Mouse (Mus musculus) neural tube, embryonic 11.5 days (tissue): ENCODE measurements around the gene Ccdc36. TPM values are rescaled to one million over a fixed set of nuclear protein-coding genes. Genes with fewer than 3 reads are reported as not detected.

ENCODE experiments used
- ATAC-seq: fragments of 200-750 bp; cut with Nextera tagmentation; 2 replicates; pipeline ENCODE4 v1.8.0; 2017; ENCODE audit warnings: moderate number of reproducible peaks, mild to moderate bottlenecking, moderate TSS enrichment, moderate library complexity; ENCODE audit not compliant: insufficient read depth, low FRiP score, low TSS enrichment
- DNase-seq: peaks from one replicate; pipeline ENCODE4 v3.0.0-alpha.2; 2015; ENCODE audit warnings: low spot score
- H3K27ac ChIP-seq: fragments of 300-500 bp; sonication (generic); 2 replicates; pipeline ENCODE4 v1.5.1; 2014; ENCODE audit warnings: low read depth, mild to moderate bottlenecking, low read length
- H3K27me3 ChIP-seq: fragments of 300-500 bp; sonication (generic); 2 replicates; pipeline ENCODE4 v1.6.1; 2014; ENCODE audit warnings: mild to moderate bottlenecking, low read length, mixed read lengths; ENCODE audit not compliant: control insufficient read depth, insufficient read depth
- H3K36me3 ChIP-seq: fragments of 300-500 bp; sonication (generic); 2 replicates; pipeline ENCODE4 v1.6.1; 2014; ENCODE audit warnings: mild to moderate bottlenecking, low read length, moderate library complexity, mixed read lengths; ENCODE audit not compliant: control insufficient read depth, insufficient read depth
- H3K4me1 ChIP-seq: fragments of 300-500 bp; sonication (generic); 2 replicates; pipeline ENCODE4 v1.6.1; 2014; ENCODE audit warnings: low read length, mixed read lengths; ENCODE audit not compliant: control insufficient read depth, insufficient read depth
- H3K4me2 ChIP-seq: fragments of 300-500 bp; sonication (generic); 2 replicates; pipeline ENCODE4 v1.6.1; 2014; ENCODE audit warnings: low read depth, mild to moderate bottlenecking, moderate library complexity
- H3K4me3 ChIP-seq: fragments of 300-500 bp; sonication (generic); 2 replicates; pipeline ENCODE4 v1.5.1; 2014; ENCODE audit warnings: low read depth, low read length
- H3K9ac ChIP-seq: fragments of 300-500 bp; sonication (generic); 2 replicates; pipeline ENCODE4 v1.6.1; 2014; ENCODE audit warnings: mild to moderate bottlenecking, low read length
- H3K9me3 ChIP-seq: fragments of 300-500 bp; sonication (generic); 2 replicates; pipeline ENCODE4 v1.6.1; 2016; ENCODE audit warnings: low read length; ENCODE audit not compliant: control insufficient read depth
- WGBS: fragments of 180-500 bp; shearing (Covaris S2); extraction: QIAGEN DNeasy Blood & Tissue Kit; methylation state at CpG from one replicate; pipeline ENCODE4 v1.1.7; 2014; 5-methylcytosine and 5-hydroxymethylcytosine counted together
- polyA plus RNA-seq: library from polyadenylated mRNA; unstranded; fragments of >200 nt; fragmentation: Nextera tagmentation; extraction: Ambion mirVana; gene quantifications from 2 replicates; pipeline ENCODE4 v1.2.1, GENCODE M21; 2014

The Ccdc36 gene
- polyA plus RNA-seq, 1 experiment from 2014 or later, result 0.62 TPM

DNA sequence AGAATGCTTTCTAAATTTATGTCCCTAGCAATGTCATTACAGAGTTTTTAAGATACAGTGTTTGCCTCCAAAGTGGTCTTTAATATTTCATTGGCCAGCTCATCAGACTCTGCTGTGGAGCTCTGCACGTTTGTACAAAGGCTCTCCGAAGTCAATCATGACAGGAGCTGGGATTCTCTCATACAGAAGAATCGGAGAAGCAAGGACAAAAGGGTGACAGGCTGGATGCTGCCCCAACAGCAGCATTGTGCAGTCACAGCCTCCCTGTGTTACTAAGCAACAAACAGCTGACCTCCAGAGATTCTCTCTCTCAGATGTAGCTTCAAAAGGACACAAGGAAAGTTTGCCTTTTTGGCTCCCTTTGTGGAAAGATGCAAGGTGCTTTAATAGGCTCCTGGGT, 7.9 kb upstream of the Ccdc36 start, which contains the start of gene BC048562:
BC048562 (plus strand) TSS at position 301 of the 400 bp plus-strand sequence.
- H3K9ac ChIP-seq, result no peak within 1 kb of the TSS
- H3K4me3 ChIP-seq, result no peak within 1 kb of the TSS
- H3K27ac ChIP-seq, result no peak within 1 kb of the TSS
- peaks cover 5% of the 10 kb centered on the region; the same call in 1 of the 2 replicates for H3K4me1 ChIP-seq
- 57% methylated on average over 3 of the region's 3 CpGs for WGBS
- DNase-seq (no peak), ATAC-seq (no peak)
- no peak within 1 kb of the TSS for H3K4me2 ChIP-seq
- H3K27me3 ChIP-seq, result no peaks in the 10 kb centered on the region
- H3K36me3 ChIP-seq, result no peaks in the 10 kb centered on the region
- no peaks in the 10 kb centered on the region for H3K9me3 ChIP-seq

DNA sequence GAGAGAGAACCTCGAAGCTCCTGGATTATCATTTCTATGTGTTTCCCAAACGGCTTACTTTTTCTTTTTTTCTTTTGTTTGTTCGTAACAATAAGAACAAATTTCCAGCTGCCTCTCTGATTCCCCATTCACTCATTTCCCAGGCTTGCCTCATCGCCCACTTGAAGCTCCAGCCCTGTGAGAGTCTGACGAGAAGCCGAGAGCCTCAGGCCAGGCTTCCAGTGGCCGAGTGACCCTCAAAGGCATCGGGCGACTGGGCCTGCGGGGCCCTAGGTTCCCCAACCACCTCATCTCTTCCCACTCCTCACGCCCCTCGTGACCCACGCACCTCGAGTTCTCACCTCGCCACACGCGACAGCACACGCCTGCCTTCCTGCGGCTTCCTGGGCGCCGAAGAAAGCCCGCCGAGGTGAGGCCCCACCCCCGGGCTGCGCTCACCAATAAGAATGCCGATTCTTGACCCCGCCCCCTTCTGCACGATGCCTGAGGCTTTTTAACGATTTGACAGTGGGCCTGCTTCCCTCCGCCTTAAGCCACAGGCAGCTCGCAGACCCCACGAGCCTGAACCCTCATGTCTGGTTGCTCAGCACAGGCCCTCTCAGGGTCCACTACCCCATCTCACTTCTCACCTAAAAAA, 3.3 kb upstream of the Ccdc36 start:
- ATAC-seq (no peak), DNase-seq (peak; percentile 65)
- Histone ChIP-seq H3K4me1 (0 out of 2 replicates have a peak, but pooled peaks cover 5% of the 10 kb centered on the region), H3K4me3 (peak overlapping the region; percentile 3; the same call in 1 of the 2 replicates), H3K36me3 (no peaks in the 10 kb centered on the region), H3K9ac (no peak overlapping the region; the same call in 1 of the 2 replicates), H3K9me3 (no peaks in the 10 kb centered on the region), H3K4me2 (peak overlapping the region; percentile 37), H3K27me3 (no peaks in the 10 kb centered on the region), H3K27ac (no peak overlapping the region)
- WGBS, result 42% methylated on average over 32 of the region's 32 CpGs

DNA sequence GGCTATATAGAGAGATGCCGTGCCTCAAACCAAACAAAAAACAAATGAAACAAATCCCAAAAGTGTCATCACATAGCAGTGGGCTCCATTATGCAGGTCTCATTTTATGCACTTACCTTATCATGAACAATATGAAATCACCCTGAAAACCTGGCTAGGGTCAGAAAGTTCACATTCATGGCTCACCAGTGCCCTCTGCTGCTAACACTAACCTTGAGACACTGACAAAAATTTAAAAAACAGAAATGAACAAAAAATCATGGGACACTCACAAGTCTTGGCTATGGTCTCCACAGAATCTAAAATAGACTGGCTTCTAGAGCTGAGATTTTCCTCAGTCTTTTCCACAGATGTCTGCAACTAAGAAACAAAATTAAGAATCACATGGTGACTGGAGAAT, 16.1 kb downstream of the Ccdc36 start:
- Histone ChIP-seq H3K9ac (no peak overlapping the region), H3K4me2 (no peak overlapping the region), H3K4me3 (no peak overlapping the region), H3K36me3 (no peaks in the 10 kb centered on the region), H3K27ac (no peak overlapping the region), H3K27me3 (no peaks in the 10 kb centered on the region), H3K4me1 (no peaks in the 10 kb centered on the region), H3K9me3 (no peaks in the 10 kb centered on the region)
- ATAC-seq (no peak), DNase-seq (no peak)
- WGBS, result 91% methylated on average over 1 of the region's 1 CpGs

DNA sequence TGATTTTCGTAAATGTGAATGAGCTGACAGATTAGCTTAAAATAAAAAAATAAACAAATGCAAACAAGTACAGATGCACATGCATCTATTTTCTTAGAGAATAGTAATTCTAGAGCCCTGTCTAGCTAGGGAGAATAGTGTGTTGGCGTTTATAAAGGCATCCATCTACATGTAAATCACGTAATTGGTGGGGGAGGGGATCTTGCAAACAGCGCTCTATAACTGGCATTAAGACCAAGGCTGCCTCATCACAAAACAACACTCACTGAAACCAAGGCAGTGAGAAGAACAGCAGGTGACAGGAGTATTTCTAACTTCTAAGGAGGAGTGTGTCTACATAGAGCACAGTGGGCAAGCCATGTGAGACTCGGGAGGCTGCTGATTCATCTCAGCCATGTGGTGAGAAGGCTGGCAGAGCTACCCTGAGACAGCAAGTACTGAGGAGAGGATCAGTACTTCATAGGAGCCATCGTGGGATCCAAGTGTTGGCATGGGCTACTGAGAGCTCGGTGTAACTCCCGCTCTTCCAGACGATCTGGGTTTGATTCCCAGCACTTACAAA, 16.8 kb downstream of the Ccdc36 start:
- no peaks in the 10 kb centered on the region for H3K36me3 ChIP-seq

DNA sequence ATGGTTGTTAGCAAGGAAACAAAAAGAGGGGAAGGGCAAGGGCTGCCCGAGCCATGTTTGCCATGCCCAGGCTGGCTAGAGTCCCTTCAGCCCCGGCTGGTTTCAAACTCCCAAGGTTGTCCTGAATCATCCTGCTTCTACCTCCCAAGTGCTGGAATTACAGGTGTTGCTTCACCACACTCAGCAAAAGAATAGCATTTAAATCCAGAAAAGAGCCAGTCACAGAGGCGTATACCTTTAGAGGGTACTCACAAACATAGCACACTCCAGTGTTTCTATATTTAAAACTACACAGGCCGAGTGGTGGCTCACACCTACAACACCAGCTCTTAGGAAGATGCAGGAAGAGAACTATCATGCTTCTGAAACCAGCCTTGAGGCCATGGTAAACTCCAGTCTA, 18.7 kb downstream of the Ccdc36 start:
- no peaks in the 10 kb centered on the region for H3K4me1 ChIP-seq
- H3K4me3 ChIP-seq, result no peak overlapping the region
- H3K36me3 ChIP-seq, result no peaks in the 10 kb centered on the region
- no peak overlapping the region for H3K27ac ChIP-seq
- ATAC-seq (no peak), DNase-seq (no peak)
- WGBS, result 89% methylated on average over 4 of the region's 4 CpGs
- no peak overlapping the region for H3K9ac ChIP-seq
- no peak overlapping the region for H3K4me2 ChIP-seq
- H3K9me3 ChIP-seq, result no peaks in the 10 kb centered on the region
- H3K27me3 ChIP-seq, result no peaks in the 10 kb centered on the region

More for the DNA sequence above, 16.8 kb downstream of the Ccdc36 start:
- Histone ChIP-seq H3K27me3 (no peaks in the 10 kb centered on the region), H3K9me3 (no peaks in the 10 kb centered on the region), H3K4me3 (no peak overlapping the region), H3K9ac (no peak overlapping the region), H3K4me1 (no peaks in the 10 kb centered on the region), H3K4me2 (no peak overlapping the region), H3K27ac (no peak overlapping the region)
- ATAC-seq (no peak), DNase-seq (no peak)
- WGBS, result 80% methylated on average over 9 of the region's 9 CpGs

DNA sequence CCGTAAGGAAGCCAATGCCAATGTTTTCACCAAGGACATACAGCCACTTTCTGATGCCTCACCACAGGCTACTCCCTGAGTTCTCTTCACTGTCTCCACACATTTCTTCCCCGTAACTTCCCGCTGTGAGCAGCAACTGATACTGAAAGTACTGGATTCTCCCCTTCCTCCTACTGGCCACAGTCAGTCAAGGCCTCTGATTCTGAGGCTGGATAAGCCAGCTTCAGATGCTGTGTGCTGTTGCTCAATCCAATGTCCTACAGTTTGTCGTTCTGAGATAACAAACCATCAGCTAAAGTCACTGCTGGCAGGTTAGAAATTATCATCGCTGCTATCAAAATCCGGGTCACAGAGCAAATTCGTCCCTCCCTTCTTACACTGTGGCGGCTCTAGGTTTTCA, 23.8 kb downstream of the Ccdc36 start:
- no peak for ATAC-seq
- no peak overlapping the region for H3K27ac ChIP-seq
- no peaks in the 10 kb centered on the region for H3K27me3 ChIP-seq
- H3K4me3 ChIP-seq, result no peak overlapping the region
- no peak for DNase-seq
- no peak overlapping the region for H3K9ac ChIP-seq
- H3K4me2 ChIP-seq, result no peak overlapping the region
- H3K9me3 ChIP-seq, result no peaks in the 10 kb centered on the region
- no peaks in the 10 kb centered on the region for H3K4me1 ChIP-seq
- 84% methylated on average over 8 of the region's 8 CpGs for WGBS
- no peaks in the 10 kb centered on the region for H3K36me3 ChIP-seq

DNA sequence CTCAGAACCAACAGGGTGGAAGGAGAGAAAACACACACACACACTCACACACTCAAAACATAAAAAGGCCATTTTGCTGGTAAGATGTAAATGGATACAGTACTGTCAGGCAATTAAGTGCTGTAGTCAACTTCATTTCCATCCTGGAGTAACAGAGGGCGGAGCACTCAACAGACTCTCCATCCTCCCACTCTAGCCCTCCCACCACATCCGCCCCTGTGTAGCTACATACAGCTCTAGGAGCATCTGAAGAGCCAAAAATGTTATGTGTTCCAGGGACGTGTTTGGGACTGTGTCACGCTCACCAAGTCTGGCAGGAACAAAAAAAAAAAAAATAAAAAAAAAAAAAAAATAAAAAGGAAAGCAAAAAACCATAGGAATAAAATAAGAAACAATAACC, 25.2 kb downstream of the Ccdc36 start:
- no peaks in the 10 kb centered on the region for H3K9me3 ChIP-seq

DNA sequence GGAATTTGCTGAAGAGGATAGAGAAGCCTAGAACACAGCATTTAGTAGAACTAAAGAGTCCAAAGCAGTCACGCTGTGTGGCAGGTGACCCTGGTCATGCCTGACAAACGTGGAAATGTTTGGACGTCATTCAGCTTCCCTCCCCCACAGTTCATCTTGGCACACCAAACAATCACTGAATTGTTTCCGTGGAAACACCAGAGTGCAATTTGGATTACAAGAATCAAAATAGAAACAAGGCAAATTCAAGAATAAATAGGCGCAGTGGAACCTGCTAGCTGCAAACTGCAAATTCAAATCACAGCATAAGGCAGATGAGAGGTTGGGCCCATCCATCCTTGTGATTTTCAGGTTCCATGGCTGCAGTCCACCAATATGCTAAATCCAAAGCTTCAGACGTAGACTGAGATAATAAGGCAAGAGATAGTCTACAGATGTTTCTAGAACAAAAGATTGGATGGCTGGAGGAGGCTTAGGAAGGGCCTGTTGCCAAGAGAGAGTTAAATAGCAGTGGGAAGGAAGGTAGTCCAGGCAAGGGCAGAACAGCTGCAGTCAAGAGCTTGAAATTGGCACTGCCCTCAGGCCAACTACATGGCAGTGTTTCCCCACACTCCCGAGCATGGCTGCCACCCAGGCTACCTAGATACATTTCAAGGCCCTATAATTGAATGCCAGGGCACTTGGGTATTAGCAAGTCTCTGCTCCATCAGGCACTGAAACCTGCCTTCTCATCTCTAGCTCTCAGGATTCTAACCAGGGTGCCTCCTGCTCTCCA, 26.9 kb downstream of the Ccdc36 start:
- 64% methylated on average over 7 of the region's 7 CpGs for WGBS
- Histone ChIP-seq H3K4me2 (no peak overlapping the region), H3K9me3 (no peaks in the 10 kb centered on the region), H3K36me3 (no peaks in the 10 kb centered on the region), H3K4me1 (no peaks in the 10 kb centered on the region), H3K4me3 (no peak overlapping the region), H3K27ac (no peak overlapping the region), H3K9ac (no peak overlapping the region), H3K27me3 (no peaks in the 10 kb centered on the region)
- ATAC-seq (no peak), DNase-seq (no peak)

More for the DNA sequence above, 25.2 kb downstream of the Ccdc36 start:
- no peak for DNase-seq
- WGBS, result 95% methylated on average over 4 of the region's 4 CpGs
- no peak for ATAC-seq
- H3K27me3 ChIP-seq, result no peaks in the 10 kb centered on the region
- no peaks in the 10 kb centered on the region for H3K4me1 ChIP-seq
- H3K4me2 ChIP-seq, result no peak overlapping the region
- no peak overlapping the region for H3K27ac ChIP-seq
- no peaks in the 10 kb centered on the region for H3K36me3 ChIP-seq
- H3K4me3 ChIP-seq, result no peak overlapping the region
- no peak overlapping the region for H3K9ac ChIP-seq
